Mouse (Mus musculus) gastrocnemius, postnatal 36 days (tissue): Measurements from ENCODE around the gene Hpse. TPM values are rescaled to one million over a fixed set of nuclear protein-coding genes. Genes with fewer than 3 reads are reported as not detected.

Experiments
- DNase-seq, 2 experiments: peaks; one replicate each; pipeline ENCODE4 v3.0.0; 2022
- intact Hi-C: fragments of 180-260 bp; cut with DNase I; formaldehyde crosslinking; loops from one replicate; pipeline ENCODE4 v1.15.1; 2025
- total RNA-seq, 2 experiments: library from RNA; stranded (reverse); gene quantifications; 2 replicates each; pipeline ENCODE4 v1.2.3; 2021

Hpse gene
- total RNA-seq, 2 experiments from 2014 or later: 0.31 to 0.32 TPM

DNA sequence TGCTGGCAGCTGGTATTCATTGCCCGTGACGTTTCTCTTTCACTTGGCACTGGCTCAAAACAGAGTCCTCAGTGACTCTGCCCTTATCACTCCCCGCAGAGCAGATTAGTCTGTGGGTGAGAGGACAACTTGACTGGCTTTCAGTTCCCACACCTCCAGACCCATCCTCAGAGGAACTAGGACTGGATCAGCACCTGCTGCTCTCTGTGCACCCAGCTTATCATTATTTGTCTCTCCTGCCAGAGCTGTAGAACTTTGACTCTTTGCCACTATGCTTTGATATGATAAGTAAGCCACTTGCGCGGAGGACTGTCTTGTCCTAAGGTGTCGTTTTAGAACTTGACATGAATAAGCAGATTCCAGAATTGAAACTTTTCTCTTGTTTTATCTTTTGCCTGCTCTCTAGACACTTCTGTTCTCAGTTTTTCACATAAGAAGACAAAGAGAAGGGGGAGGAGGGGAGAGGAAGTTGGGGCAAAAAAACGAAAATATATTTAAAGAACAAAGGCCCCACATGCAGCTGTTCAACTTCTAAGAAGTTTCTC, 75.5 kb downstream of the Hpse start:
- intact Hi-C loops: no loop called here
- DNase-seq: no peak

GRCm38 (mm10) chr5:100643253-100643990, 76.1 kb downstream of the Hpse start:
- intact Hi-C loops: no loop called here
- DNase-seq: no peak

GRCm38 (mm10) chr5:100642316-100642715, 77.2 kb downstream of the Hpse start:
- no peak for DNase-seq
- intact Hi-C loops: no loop called here

GRCm38 (mm10) chr5:100638483-100638882, 81.0 kb downstream of the Hpse start:
- intact Hi-C loops: no loop called here
- no peak for DNase-seq

DNA sequence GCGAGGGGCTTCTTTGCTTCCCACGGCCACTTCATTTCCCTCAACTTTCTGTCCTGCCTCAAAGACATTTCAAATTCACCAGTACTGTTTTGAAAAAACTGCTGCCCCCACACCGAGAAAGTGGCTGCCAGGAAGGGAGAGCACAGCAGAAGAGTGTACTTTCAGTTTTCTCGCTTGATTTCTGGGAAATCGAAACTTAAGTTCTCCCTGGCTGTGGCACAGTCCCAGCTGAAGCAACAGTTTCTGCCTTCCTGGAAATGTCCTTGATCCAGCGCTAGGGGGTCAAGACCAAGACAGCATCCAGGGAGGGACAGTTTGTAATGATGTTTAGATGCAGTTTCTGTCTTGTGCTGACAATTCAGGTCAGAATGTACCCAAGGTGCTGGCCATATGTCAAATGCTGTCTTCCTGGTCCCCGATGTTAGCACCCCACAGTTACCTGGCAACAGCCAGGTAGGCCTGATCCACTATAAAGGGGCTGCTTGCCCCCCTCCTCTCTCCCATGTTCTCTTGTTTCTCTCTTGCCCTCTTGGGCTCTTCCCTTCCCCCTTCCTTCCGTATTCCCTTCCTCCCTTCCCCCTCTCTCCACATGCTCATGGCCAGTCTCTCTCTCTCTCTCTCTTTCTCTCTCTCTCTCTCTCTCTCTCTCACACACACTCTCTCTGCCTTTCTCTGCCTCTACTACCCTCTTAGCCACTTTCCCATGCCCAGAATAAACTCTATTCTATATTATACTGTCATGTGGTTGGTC, 82.5 kb downstream of the Hpse start:
- intact Hi-C loops: no loop called here
- peak; percentile 23 to 42 for DNase-seq

GRCm38 (mm10) chr5:100635908-100636307, 83.6 kb downstream of the Hpse start:
- intact Hi-C loops: no loop called here
- DNase-seq: no peak

DNA sequence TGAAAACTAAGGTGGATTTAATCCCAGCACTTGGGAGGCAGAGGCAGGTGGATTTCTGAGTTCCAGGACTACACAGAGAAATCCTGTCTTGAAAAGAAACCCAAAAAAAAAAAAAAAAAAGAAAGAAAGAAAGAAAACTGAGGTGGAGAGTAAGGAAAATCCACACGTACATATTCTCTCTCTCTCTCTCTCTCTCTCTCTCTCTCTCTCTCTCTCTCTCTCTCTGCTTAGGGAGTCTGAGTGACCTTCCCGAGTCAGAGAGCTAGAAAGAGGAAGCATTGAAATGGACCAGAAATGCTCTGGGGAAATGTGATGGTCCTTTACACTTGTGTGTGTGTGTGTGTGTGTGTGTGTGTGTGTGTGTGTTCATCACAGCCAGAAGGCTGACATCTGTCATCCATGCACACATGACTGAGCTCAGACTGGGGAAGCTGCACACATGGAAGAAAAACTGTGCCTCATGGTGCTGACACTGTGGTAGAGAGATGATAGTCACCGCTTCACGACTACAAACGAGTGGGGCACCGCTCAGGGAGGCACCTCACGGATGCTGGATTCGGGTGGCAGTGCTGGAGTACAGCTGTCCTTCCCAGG, 84.5 kb downstream of the Hpse start:
- no peak for DNase-seq
- intact Hi-C loops: no loop called here

GRCm38 (mm10) chr5:100632540-100633129, 86.9 kb downstream of the Hpse start:
- intact Hi-C loops: no loop called here
- DNase-seq: peak in 1 of 2 experiments; percentile 32

Other genes with a start within 250 kb of the Hpse start
- gene Lin54, start 219.1 kb downstream of the Hpse start, total RNA-seq: 1 to 10 TPM; 4.4 to 4.7 TPM
- 100 to 1,000 TPM in 1 of 2 experiments, 10 to 100 TPM in 1; 87.1 to 102 TPM for gene Cops4, start 201.4 kb downstream of the Hpse start, total RNA-seq
- gene Plac8, start 147.5 kb downstream of the Hpse start, total RNA-seq: not detected
- 10 to 100 TPM; 54.4 to 65.5 TPM for gene Coq2, start 44.6 kb downstream of the Hpse start, total RNA-seq
- gene Helq, start 78.9 kb upstream of the Hpse start, total RNA-seq: 1 to 10 TPM; 6.2 to 8.9 TPM
- gene Mrps18c, start 78.9 kb upstream of the Hpse start, total RNA-seq: 10 to 100 TPM; 63.1 to 64.4 TPM
- gene Abraxas1, start 101.2 kb upstream of the Hpse start, total RNA-seq: 1 to 10 TPM; 3.0 to 4.3 TPM
- gene Gpat3, start 126.0 kb upstream of the Hpse start, total RNA-seq: 1 to 10 TPM; 6.0 to 7.6 TPM